Mouse (Mus musculus): ENCODE data around the gene Gng13. TPM values are rescaled to one million over a fixed set of nuclear protein-coding genes. Genes with fewer than 3 reads are reported as not detected.

The Gng13 gene
- polyA plus RNA-seq, 1 experiment from 2014 or later = 0.51 TPM

GRCm38 (mm10) chr17:25711136-25711535, 5.8 kb upstream of the Gng13 start:
- 88% methylated on average over 4 of the region's 4 CpGs for whole genome bisulfite sequencing
- no peak overlapping the region for H3K27ac ChIP-seq (replicated peaks)
- H3K4me1 ChIP-seq = peaks cover 7% of the 10 kb centered on the region
- H3K9me3 ChIP-seq (replicated peaks) = no peaks in the 10 kb centered on the region
- no peak for DNase-seq (ENCODE audit: low spot score)
- H3K4me3 ChIP-seq = no peak overlapping the region
- peaks cover 8% of the 10 kb centered on the region for H3K27me3 ChIP-seq (ENCODE audit: low read depth, poor library complexity, severe bottlenecking)
- H3K36me3 ChIP-seq = no peaks in the 10 kb centered on the region

GRCm38 (mm10) chr17:25715627-25716026, 1.3 kb upstream of the Gng13 start:
- Histone ChIP-seq H3K36me3 (peaks cover 24% of the 10 kb centered on the region), H3K27ac (replicated peaks) (no peak overlapping the region), H3K9me3 (replicated peaks) (no peaks in the 10 kb centered on the region), H3K4me3 (no peak overlapping the region), H3K27me3 (ENCODE audit: low read depth, poor library complexity, severe bottlenecking) (peaks cover 41% of the 10 kb centered on the region), H3K4me1 (peaks cover 29% of the 10 kb centered on the region)
- 44% methylated on average over 3 of the region's 3 CpGs for WGBS
- DNase-seq (ENCODE audit: low spot score) = no peak

GRCm38 (mm10) chr17:25716130-25716529, 841 bp upstream of the Gng13 start:
- no peak overlapping the region; the same call in 1 of the 2 replicates for H3K27ac ChIP-seq (replicated peaks)
- DNase-seq (ENCODE audit: low spot score) = no peak
- no peaks in the 10 kb centered on the region for H3K9me3 ChIP-seq (replicated peaks)
- 7% methylated on average over 6 of the region's 6 CpGs for WGBS
- peaks cover 29% of the 10 kb centered on the region for H3K36me3 ChIP-seq
- no peak overlapping the region for H3K4me3 ChIP-seq
- H3K27me3 ChIP-seq (ENCODE audit: low read depth, poor library complexity, severe bottlenecking) = peaks cover 41% of the 10 kb centered on the region
- H3K4me1 ChIP-seq = peaks cover 29% of the 10 kb centered on the region

- no peak for DNase-seq (ENCODE audit: low spot score)
- H3K27ac ChIP-seq (replicated peaks) = peak overlapping the region; percentile 20; the same call in 1 of the 2 replicates
- peaks cover 45% of the 10 kb centered on the region for H3K36me3 ChIP-seq
- H3K9me3 ChIP-seq (replicated peaks) = no peaks in the 10 kb centered on the region
- WGBS = 16% methylated on average over 6 of the region's 6 CpGs
- H3K4me1 ChIP-seq = peaks cover 29% of the 10 kb centered on the region
- peak overlapping the region; percentile 56 for H3K4me3 ChIP-seq
- H3K27me3 ChIP-seq (ENCODE audit: low read depth, poor library complexity, severe bottlenecking) = peaks cover 41% of the 10 kb centered on the region
These were observed 720 bp downstream of the Gng13 start for GRCm38 (mm10) chr17:25717691-25718090.

GRCm38 (mm10) chr17:25721476-25721875, 4.5 kb downstream of the Gng13 start:
- peaks cover 76% of the 10 kb centered on the region for H3K36me3 ChIP-seq
- DNase-seq (ENCODE audit: low spot score) = no peak
- WGBS = 95% methylated on average over 5 of the region's 5 CpGs
- H3K4me1 ChIP-seq = peaks cover 41% of the 10 kb centered on the region
- H3K9me3 ChIP-seq (replicated peaks) = no peaks in the 10 kb centered on the region
- H3K27ac ChIP-seq (replicated peaks) = no peak overlapping the region
- H3K27me3 ChIP-seq (ENCODE audit: low read depth, poor library complexity, severe bottlenecking) = peaks cover 30% of the 10 kb centered on the region
- H3K4me3 ChIP-seq = no peak overlapping the region

- WGBS = 94% methylated on average over 19 of the region's 19 CpGs
These were observed 6.5 kb downstream of the Gng13 start for GRCm38 (mm10) chr17:25723470-25723869.

GRCm38 (mm10) chr17:25723919-25724318, 6.9 kb downstream of the Gng13 start:
- Histone ChIP-seq H3K9me3 (replicated peaks) (no peaks in the 10 kb centered on the region), H3K27me3 (ENCODE audit: low read depth, poor library complexity, severe bottlenecking) (0 out of 2 replicates have a peak, but pooled peaks cover 6% of the 10 kb centered on the region), H3K27ac (replicated peaks) (no peak overlapping the region), H3K36me3 (peaks cover 69% of the 10 kb centered on the region), H3K4me3 (no peak overlapping the region), H3K4me1 (peaks cover 45% of the 10 kb centered on the region)
- 89% methylated on average over 7 of the region's 7 CpGs for WGBS
- DNase-seq (ENCODE audit: low spot score) = no peak

More at GRCm38 (mm10) chr17:25723470-25723869, 6.5 kb downstream of the Gng13 start:
- DNase-seq (ENCODE audit: low spot score) = no peak
- Histone ChIP-seq H3K36me3 (peaks cover 74% of the 10 kb centered on the region), H3K9me3 (replicated peaks) (no peaks in the 10 kb centered on the region), H3K27me3 (ENCODE audit: low read depth, poor library complexity, severe bottlenecking) (peaks cover 10% of the 10 kb centered on the region), H3K27ac (replicated peaks) (no peak overlapping the region), H3K4me1 (peaks cover 40% of the 10 kb centered on the region), H3K4me3 (peak overlapping the region; percentile 9; the same call in 1 of the 2 replicates)

- H3K27me3 ChIP-seq (ENCODE audit: low read depth, poor library complexity, severe bottlenecking) = no peaks in the 10 kb centered on the region
- DNase-seq (ENCODE audit: low spot score) = no peak
- H3K36me3 ChIP-seq = peaks cover 67% of the 10 kb centered on the region
- 0 out of 2 replicates have a peak overlapping the region, but pooled peaks have one; percentile 74 for H3K4me3 ChIP-seq
- no peaks in the 10 kb centered on the region for H3K9me3 ChIP-seq (replicated peaks)
- 80% methylated on average over 6 of the region's 6 CpGs for WGBS
- H3K27ac ChIP-seq (replicated peaks) = no peak overlapping the region
- H3K4me1 ChIP-seq = peaks cover 47% of the 10 kb centered on the region
These were observed 8.3 kb downstream of the Gng13 start for GRCm38 (mm10) chr17:25725264-25725663.

GRCm38 (mm10) chr17:25727265-25728008, 10.5 kb downstream of the Gng13 start, which contains the start of the genes Chtf18 and Rpusd1:
Gene Chtf18, minus strand, starts transcription at chr17:25727419.
Gene Rpusd1, plus strand, starts transcription at chr17:25727670.
- 1% methylated on average over 37 of the region's 37 CpGs for WGBS

GRCm38 (mm10) chr17:25728009-25728270, 11.0 kb downstream of the Gng13 start:
- Histone ChIP-seq H3K36me3 (peaks cover 54% of the 10 kb centered on the region), H3K9me3 (replicated peaks) (no peaks in the 10 kb centered on the region), H3K27ac (replicated peaks) (peak overlapping the region; percentile 88), H3K4me1 (peaks cover 53% of the 10 kb centered on the region), H3K4me3 (peak overlapping the region; percentile 74), H3K27me3 (ENCODE audit: low read depth, poor library complexity, severe bottlenecking) (no peaks in the 10 kb centered on the region)
- DNase-seq (ENCODE audit: low spot score) = no peak
- 36% methylated on average over 4 of the region's 4 CpGs for WGBS

More at GRCm38 (mm10) chr17:25727265-25728008, 10.5 kb downstream of the Gng13 start, which contains the start of the genes Chtf18 and Rpusd1:
- H3K4me3 ChIP-seq = peak within 1 kb of the TSS; percentile 74
- no peaks in the 10 kb centered on the region for H3K27me3 ChIP-seq (ENCODE audit: low read depth, poor library complexity, severe bottlenecking)
- peaks cover 60% of the 10 kb centered on the region for H3K36me3 ChIP-seq
- peaks cover 52% of the 10 kb centered on the region for H3K4me1 ChIP-seq
- DNase-seq (ENCODE audit: low spot score) = peak; percentile 98
- H3K27ac ChIP-seq (replicated peaks) = peak within 1 kb of the TSS; percentile 88
- no peaks in the 10 kb centered on the region for H3K9me3 ChIP-seq (replicated peaks)

GRCm38 (mm10) chr17:25732082-25732481, 15.1 kb downstream of the Gng13 start:
- DNase-seq (ENCODE audit: low spot score) = peak; percentile 91
- WGBS = 24% methylated on average over 2 of the region's 2 CpGs

GRCm38 (mm10) chr17:25735246-25735645, 18.3 kb downstream of the Gng13 start:
- DNase-seq (ENCODE audit: low spot score) = no peak
- 85% methylated on average over 5 of the region's 5 CpGs for WGBS
- H3K36me3 ChIP-seq = peaks cover 15% of the 10 kb centered on the region

More at GRCm38 (mm10) chr17:25732082-25732481, 15.1 kb downstream of the Gng13 start:
- Histone ChIP-seq H3K4me3 (no peak overlapping the region), H3K4me1 (peaks cover 24% of the 10 kb centered on the region), H3K27me3 (ENCODE audit: low read depth, poor library complexity, severe bottlenecking) (no peaks in the 10 kb centered on the region), H3K9me3 (replicated peaks) (no peaks in the 10 kb centered on the region), H3K27ac (replicated peaks) (0 out of 2 replicates have a peak overlapping the region, but pooled peaks have one; percentile 14), H3K36me3 (peaks cover 25% of the 10 kb centered on the region)

GRCm38 (mm10) chr17:25735745-25736144, 18.8 kb downstream of the Gng13 start, which contains the start of gene Mslnl:
Gene Mslnl, plus strand, starts transcription at chr17:25736042.
- H3K27ac ChIP-seq (replicated peaks) = no peak within 1 kb of the TSS
- 79% methylated on average over 3 of the region's 3 CpGs for WGBS

More at GRCm38 (mm10) chr17:25735246-25735645, 18.3 kb downstream of the Gng13 start:
- peaks cover 5% of the 10 kb centered on the region for H3K4me1 ChIP-seq
- H3K27me3 ChIP-seq (ENCODE audit: low read depth, poor library complexity, severe bottlenecking) = no peaks in the 10 kb centered on the region
- H3K27ac ChIP-seq (replicated peaks) = no peak overlapping the region
- no peak overlapping the region for H3K4me3 ChIP-seq
- no peaks in the 10 kb centered on the region for H3K9me3 ChIP-seq (replicated peaks)

More at GRCm38 (mm10) chr17:25735745-25736144, 18.8 kb downstream of the Gng13 start, which contains the start of gene Mslnl:
- DNase-seq (ENCODE audit: low spot score) = no peak
- Histone ChIP-seq H3K27me3 (ENCODE audit: low read depth, poor library complexity, severe bottlenecking) (no peaks in the 10 kb centered on the region), H3K4me1 (peaks cover 5% of the 10 kb centered on the region), H3K9me3 (replicated peaks) (no peaks in the 10 kb centered on the region), H3K36me3 (peaks cover 10% of the 10 kb centered on the region), H3K4me3 (no peak within 1 kb of the TSS)

Data from midbrain, embryonic 10.5 days (tissue).